Mouse (Mus musculus): ENCODE measurements around the gene Taar5.

The Taar5 gene

DNA sequence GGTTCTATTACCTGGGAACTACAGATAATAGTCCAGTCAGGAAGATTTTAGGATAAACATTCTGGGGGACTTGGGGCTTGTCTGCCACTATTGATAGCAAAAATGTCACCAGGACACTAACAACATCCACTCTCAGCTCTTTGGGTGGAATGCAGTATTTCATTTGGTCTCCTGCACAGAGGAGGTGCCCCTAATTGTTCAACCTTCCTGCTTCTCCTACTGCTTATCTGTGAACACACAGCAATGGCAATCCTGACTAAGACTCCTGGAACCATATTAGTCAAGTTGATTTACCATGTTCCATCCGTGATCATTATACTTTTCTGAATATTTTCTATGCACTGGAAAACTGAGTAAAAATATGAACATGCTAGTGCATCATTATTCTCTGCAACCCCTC, 37.6 kb downstream of the Taar5 start:
- no peak for DNase-seq (ENCODE audit: low read depth, low spot score)
